Mouse (Mus musculus): ENCODE measurements around the gene Shc3. TPM values are rescaled to one million over a fixed set of nuclear protein-coding genes. Genes with fewer than 3 reads are reported as not detected.

The Shc3 gene
- polyA plus RNA-seq, 1 experiment from 2014 or later = 0.18 TPM

- peaks cover 6% of the 10 kb centered on the region for H3K36me3 ChIP-seq
- peak overlapping the region; percentile 86 for H3K4me2 ChIP-seq
- peaks cover 50% of the 10 kb centered on the region for H3K4me1 ChIP-seq
- peaks cover 20% of the 10 kb centered on the region for H3K27me3 ChIP-seq
- H3K9me3 ChIP-seq (replicated peaks) = no peaks in the 10 kb centered on the region
- peak overlapping the region; percentile 84 for H3K27ac ChIP-seq
- WGBS = 50% methylated on average over 6 of the region's 6 CpGs
- ATAC-seq (replicated peaks; ENCODE audit: low FRiP score) = no peak
- H3K9ac ChIP-seq = 0 out of 2 replicates have a peak overlapping the region, but pooled peaks have one; percentile 10
- H3K4me3 ChIP-seq (replicated peaks) = peak overlapping the region; percentile 60
These were observed 159.2 kb downstream of the Shc3 start for GRCm38 (mm10) chr13:51409936-51410481.

GRCm38 (mm10) chr13:51408519-51409001, 160.7 kb downstream of the Shc3 start, which contains the start of gene S1pr3:
Gene S1pr3 (plus strand): TSS chr13:51408639.
- H3K4me3 ChIP-seq (replicated peaks) = peak within 1 kb of the TSS; percentile 60
- no peaks in the 10 kb centered on the region for H3K36me3 ChIP-seq
- peaks cover 50% of the 10 kb centered on the region for H3K4me1 ChIP-seq
- H3K4me2 ChIP-seq = peak within 1 kb of the TSS; percentile 86
- H3K27me3 ChIP-seq = peaks cover 20% of the 10 kb centered on the region
- peak within 1 kb of the TSS; percentile 82 for H3K27ac ChIP-seq
- peak; percentile 89 for ATAC-seq (replicated peaks; ENCODE audit: low FRiP score)
- H3K9me3 ChIP-seq (replicated peaks) = no peaks in the 10 kb centered on the region
- H3K9ac ChIP-seq = peak within 1 kb of the TSS; percentile 56
- WGBS = under 1% methylated on average over 33 of the region's 33 CpGs

GRCm38 (mm10) chr13:51407541-51408217, 161.5 kb downstream of the Shc3 start:
- H3K4me3 ChIP-seq (replicated peaks) = peak overlapping the region; percentile 60
- ATAC-seq (replicated peaks; ENCODE audit: low FRiP score) = 0 out of 2 replicates have a peak, but pooled peaks have one; percentile 13
- peak overlapping the region; percentile 82 for H3K27ac ChIP-seq
- H3K4me2 ChIP-seq = peak overlapping the region; percentile 86
- no peaks in the 10 kb centered on the region for H3K36me3 ChIP-seq
- 30% methylated on average over 13 of the region's 13 CpGs for WGBS
- H3K9me3 ChIP-seq (replicated peaks) = no peaks in the 10 kb centered on the region
- H3K4me1 ChIP-seq = peaks cover 42% of the 10 kb centered on the region
- peak overlapping the region; percentile 56; the same call in 1 of the 2 replicates for H3K9ac ChIP-seq
- H3K27me3 ChIP-seq = peaks cover 20% of the 10 kb centered on the region

GRCm38 (mm10) chr13:51405731-51406320, 163.4 kb downstream of the Shc3 start:
- Histone ChIP-seq H3K9me3 (replicated peaks) (no peaks in the 10 kb centered on the region), H3K27me3 (peaks cover 20% of the 10 kb centered on the region), H3K4me3 (replicated peaks) (no peak overlapping the region), H3K4me2 (no peak overlapping the region), H3K4me1 (peaks cover 33% of the 10 kb centered on the region), H3K36me3 (no peaks in the 10 kb centered on the region), H3K27ac (no peak overlapping the region), H3K9ac (no peak overlapping the region)
- no peak for ATAC-seq (replicated peaks; ENCODE audit: low FRiP score)
- WGBS = 90% methylated on average over 13 of the region's 13 CpGs

GRCm38 (mm10) chr13:51404566-51404965, 164.7 kb downstream of the Shc3 start:
- H3K27ac ChIP-seq = no peak overlapping the region
- no peak overlapping the region for H3K4me3 ChIP-seq (replicated peaks)
- H3K27me3 ChIP-seq = peaks cover 12% of the 10 kb centered on the region
- no peaks in the 10 kb centered on the region for H3K36me3 ChIP-seq
- H3K9me3 ChIP-seq (replicated peaks) = no peaks in the 10 kb centered on the region
- ATAC-seq (replicated peaks; ENCODE audit: low FRiP score) = no peak
- WGBS = 90% methylated on average over 4 of the region's 4 CpGs
- no peak overlapping the region for H3K9ac ChIP-seq
- no peak overlapping the region for H3K4me2 ChIP-seq
- peaks cover 38% of the 10 kb centered on the region for H3K4me1 ChIP-seq

GRCm38 (mm10) chr13:51400736-51401501, 168.3 kb downstream of the Shc3 start:
- H3K9me3 ChIP-seq (replicated peaks) = no peaks in the 10 kb centered on the region
- ATAC-seq (replicated peaks; ENCODE audit: low FRiP score) = peak; percentile 70
- peaks cover 14% of the 10 kb centered on the region for H3K4me1 ChIP-seq
- H3K27me3 ChIP-seq = no peaks in the 10 kb centered on the region
- H3K27ac ChIP-seq = peak overlapping the region; percentile 71
- H3K9ac ChIP-seq = peak overlapping the region; percentile 43
- peak overlapping the region; percentile 39 for H3K4me3 ChIP-seq (replicated peaks)
- 3% methylated on average over 20 of the region's 20 CpGs for WGBS
- H3K4me2 ChIP-seq = peak overlapping the region; percentile 85
- no peaks in the 10 kb centered on the region for H3K36me3 ChIP-seq

GRCm38 (mm10) chr13:51400186-51400719, 169.0 kb downstream of the Shc3 start:
- Histone ChIP-seq H3K4me2 (peak overlapping the region; percentile 85), H3K36me3 (no peaks in the 10 kb centered on the region), H3K9me3 (replicated peaks) (no peaks in the 10 kb centered on the region), H3K9ac (peak overlapping the region; percentile 43; the same call in 1 of the 2 replicates), H3K4me1 (peaks cover 14% of the 10 kb centered on the region), H3K27ac (peak overlapping the region; percentile 71), H3K27me3 (no peaks in the 10 kb centered on the region), H3K4me3 (replicated peaks) (peak overlapping the region; percentile 39)
- 8% methylated on average over 14 of the region's 14 CpGs for whole genome bisulfite sequencing
- ATAC-seq (replicated peaks; ENCODE audit: low FRiP score) = peak; percentile 76

- no peak for ATAC-seq (replicated peaks; ENCODE audit: low FRiP score)
- Histone ChIP-seq H3K9me3 (replicated peaks) (no peaks in the 10 kb centered on the region), H3K36me3 (no peaks in the 10 kb centered on the region)
These were observed 169.7 kb downstream of the Shc3 start for GRCm38 (mm10) chr13:51399562-51399961.

GRCm38 (mm10) chr13:51397861-51398260, 171.4 kb downstream of the Shc3 start:
- H3K9me3 ChIP-seq (replicated peaks) = no peaks in the 10 kb centered on the region
- WGBS = 64% methylated on average over 6 of the region's 6 CpGs

More at GRCm38 (mm10) chr13:51399562-51399961, 169.7 kb downstream of the Shc3 start:
- no peaks in the 10 kb centered on the region for H3K27me3 ChIP-seq
- 88% methylated on average over 3 of the region's 3 CpGs for WGBS
- H3K4me1 ChIP-seq = peaks cover 14% of the 10 kb centered on the region
- H3K9ac ChIP-seq = no peak overlapping the region
- no peak overlapping the region for H3K4me2 ChIP-seq
- no peak overlapping the region for H3K4me3 ChIP-seq (replicated peaks)
- no peak overlapping the region for H3K27ac ChIP-seq

GRCm38 (mm10) chr13:51392256-51392655, 177.0 kb downstream of the Shc3 start:
- 71% methylated on average over 1 of the region's 1 CpGs for WGBS
- Histone ChIP-seq H3K4me1 (peaks cover 13% of the 10 kb centered on the region), H3K36me3 (no peaks in the 10 kb centered on the region), H3K27ac (no peak overlapping the region), H3K4me2 (no peak overlapping the region), H3K9me3 (replicated peaks) (no peaks in the 10 kb centered on the region), H3K27me3 (no peaks in the 10 kb centered on the region), H3K4me3 (replicated peaks) (no peak overlapping the region), H3K9ac (no peak overlapping the region)
- no peak for ATAC-seq (replicated peaks; ENCODE audit: low FRiP score)

More at GRCm38 (mm10) chr13:51397861-51398260, 171.4 kb downstream of the Shc3 start:
- Histone ChIP-seq H3K4me2 (no peak overlapping the region), H3K27me3 (no peaks in the 10 kb centered on the region), H3K27ac (no peak overlapping the region), H3K9ac (no peak overlapping the region), H3K4me3 (replicated peaks) (no peak overlapping the region), H3K36me3 (no peaks in the 10 kb centered on the region), H3K4me1 (peaks cover 14% of the 10 kb centered on the region)
- ATAC-seq (replicated peaks; ENCODE audit: low FRiP score) = no peak

- 83% methylated on average over 6 of the region's 6 CpGs for WGBS
- Histone ChIP-seq H3K9ac (no peak overlapping the region), H3K4me2 (no peak overlapping the region), H3K27me3 (no peaks in the 10 kb centered on the region), H3K4me1 (peaks cover 13% of the 10 kb centered on the region), H3K36me3 (no peaks in the 10 kb centered on the region), H3K27ac (no peak overlapping the region), H3K9me3 (replicated peaks) (no peaks in the 10 kb centered on the region), H3K4me3 (replicated peaks) (no peak overlapping the region)
- ATAC-seq (replicated peaks; ENCODE audit: low FRiP score) = no peak
These were observed 177.8 kb downstream of the Shc3 start for GRCm38 (mm10) chr13:51391359-51391916.

Measured in kidney, embryonic 15.5 days (tissue).